Mouse (Mus musculus) kidney, adult 2 months (tissue): ENCODE measurements around the gene Yif1a. TPM values are rescaled to one million over a fixed set of nuclear protein-coding genes. Genes with fewer than 3 reads are reported as not detected.
A peak's percentile ranks its signal among the peaks of the same experiment; 100 is the strongest.

Experiments used
- DNase-seq: peaks from one replicate; pipeline ENCODE4 v3.0.0; 2021
- H3K27ac ChIP-seq: fragments of 200-500 bp; 2 replicates; pipeline ENCODE4 v1.5.1; 2012; ENCODE audit warnings: low read depth, low read length, control low read depth, inconsistent platforms; ENCODE audit not compliant: insufficient read depth
- H3K27me3 ChIP-seq: fragments of 200-500 bp; replicated peaks from 2 replicates; pipeline ENCODE4 v1.6.1; 2012; ENCODE audit warnings: mild to moderate bottlenecking, moderate library complexity, low read length, inconsistent platforms; ENCODE audit not compliant: control insufficient read depth, insufficient read depth
- H3K36me3 ChIP-seq: fragments of 200-500 bp; 2 replicates; pipeline ENCODE4 v1.6.1; 2012; ENCODE audit warnings: mild to moderate bottlenecking, moderate library complexity, low read length, inconsistent platforms; ENCODE audit not compliant: control insufficient read depth, insufficient read depth
- H3K4me1 ChIP-seq: fragments of 200-500 bp; 2 replicates; pipeline ENCODE4 v1.6.1; 2011; ENCODE audit warnings: low read length; ENCODE audit not compliant: control insufficient read depth, insufficient read depth
- H3K4me3 ChIP-seq: fragments of 200-500 bp; 2 replicates; pipeline ENCODE4 v1.5.1; 2011; ENCODE audit warnings: mild to moderate bottlenecking, low read depth, low read length, control low read depth; ENCODE audit not compliant: insufficient read depth
- CTCF ChIP-seq: fragments of 200-500 bp; conservative IDR thresholded peaks from 2 replicates; pipeline ENCODE4 v1.5.1; 2011; ENCODE audit warnings: low read depth, mild to moderate bottlenecking, control low read depth, low read length, moderate library complexity, mixed read lengths; ENCODE audit not compliant: insufficient read depth, insufficient read length
- POLR2A ChIP-seq: fragments of 200-500 bp; IDR thresholded peaks from one replicate; pipeline ENCODE4 v1.6.1; 2011; ENCODE audit warnings: low read depth, low read length, control low read depth
- WGBS: fragments of 180-500 bp; shearing (Covaris S2); methylation state at CpG from one replicate; pipeline ENCODE4 v1.1.7; 2018; 5-methylcytosine and 5-hydroxymethylcytosine counted together
- polyA plus RNA-seq: library from polyadenylated mRNA; depleted of rRNA; stranded (reverse); fragments of >200 nt; gene quantifications from 2 replicates; pipeline ENCODE4 v1.2.3, GENCODE M21; 2012; rRNA removed

Yif1a gene
- 258 and 297 TPM in 2 replicates for polyA plus RNA-seq

DNA sequence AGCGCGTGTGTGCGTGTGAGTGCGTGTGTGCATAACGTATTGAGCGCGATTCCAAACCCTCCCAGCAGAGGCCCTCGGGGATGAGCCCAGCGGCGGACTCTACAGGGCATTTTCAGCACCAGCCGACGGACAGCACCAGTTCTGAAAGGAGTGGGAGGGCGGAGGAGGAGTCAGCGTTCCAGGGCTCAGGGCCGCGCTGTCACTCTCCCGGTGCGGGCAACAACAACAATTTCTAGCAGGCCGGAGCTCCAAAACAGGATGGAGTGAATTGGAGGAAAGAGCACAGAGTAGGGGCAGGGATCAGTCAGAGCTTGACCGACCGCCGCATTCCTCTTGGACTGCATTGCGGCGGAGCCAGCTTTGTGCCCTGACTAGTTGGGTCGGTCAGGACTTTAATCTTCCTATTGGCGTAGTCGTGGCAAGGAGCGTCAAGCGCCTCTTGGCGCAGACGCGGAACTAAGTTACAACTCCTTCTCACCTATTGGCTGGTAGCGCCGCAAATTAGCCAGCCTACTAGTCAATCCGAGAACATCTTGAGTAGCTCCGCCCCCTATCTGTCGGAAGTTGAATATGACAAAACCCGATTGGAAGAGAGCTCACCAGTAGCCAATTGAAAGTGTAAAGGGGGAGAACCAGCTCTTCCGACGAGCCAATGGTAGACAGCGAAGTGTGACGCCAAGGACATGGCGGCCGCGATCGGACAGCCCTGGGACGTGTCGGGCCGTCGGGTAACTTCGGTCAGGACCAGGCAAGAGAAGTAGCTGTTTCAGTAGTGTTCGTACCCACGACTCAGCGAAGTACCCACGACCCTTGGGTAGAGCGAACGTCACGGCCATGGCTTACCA is at the start of gene Yif1a:
Gene Yif1a (plus strand): TSS at position 655 of the 845 bp plus-strand sequence.
- DNase-seq: peak; percentile 100
- peak within 1 kb of the TSS; percentile 84 for H3K4me3 ChIP-seq
- no peaks in the 10 kb centered on the region for H3K27me3 ChIP-seq
- no peaks in the 10 kb centered on the region for H3K36me3 ChIP-seq
- TF ChIP-seq CTCF (peak; percentile 57), POLR2A (peak; percentile 78)
- peak within 1 kb of the TSS; percentile 64 for H3K27ac ChIP-seq
- under 1% methylated on average over 58 of the region's 58 CpGs for WGBS
- H3K4me1 ChIP-seq: peaks cover 13% of the 10 kb centered on the region

DNA sequence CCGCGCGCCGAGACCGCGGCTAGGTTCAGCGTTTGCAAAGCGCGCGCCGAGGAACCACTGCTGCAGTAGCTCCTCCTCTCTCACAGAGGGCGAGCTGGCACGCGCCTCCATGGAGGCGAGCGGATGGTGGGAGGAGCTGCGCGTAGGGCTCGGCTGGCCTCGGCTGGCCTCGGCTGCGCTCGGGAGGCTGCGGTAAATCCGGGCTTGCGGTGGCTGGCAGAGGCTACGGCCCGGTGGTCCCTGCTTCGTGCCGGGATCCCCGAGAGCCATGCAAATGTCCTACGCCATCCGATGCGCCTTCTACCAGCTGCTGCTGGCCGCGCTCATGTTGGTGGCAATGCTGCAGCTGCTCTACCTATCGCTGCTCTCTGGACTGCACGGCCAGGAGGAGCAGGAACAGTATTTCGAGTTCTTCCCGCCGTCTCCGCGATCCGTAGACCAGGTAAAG is 49.6 kb upstream of the Yif1a start, which contains the start of the genes B4gat1 and AC124502.3:
Gene B4gat1 (plus strand): TSS at position 118 of the 448 bp plus-strand sequence.
Gene AC124502.3 (plus strand): TSS at position 183 of the 448 bp plus-strand sequence.
- DNase-seq: peak; percentile 92
- TF ChIP-seq POLR2A: no peak
- peak; percentile 40; the same call in 1 of the 2 replicates for TF ChIP-seq CTCF
- peaks cover 13% of the 10 kb centered on the region for H3K4me1 ChIP-seq
- H3K4me3 ChIP-seq: peak within 1 kb of the TSS; percentile 77
- H3K27me3 ChIP-seq: no peaks in the 10 kb centered on the region
- WGBS: under 1% methylated on average over 44 of the region's 44 CpGs
- H3K36me3 ChIP-seq: no peaks in the 10 kb centered on the region
- peak within 1 kb of the TSS; percentile 19; the same call in 1 of the 2 replicates for H3K27ac ChIP-seq

DNA sequence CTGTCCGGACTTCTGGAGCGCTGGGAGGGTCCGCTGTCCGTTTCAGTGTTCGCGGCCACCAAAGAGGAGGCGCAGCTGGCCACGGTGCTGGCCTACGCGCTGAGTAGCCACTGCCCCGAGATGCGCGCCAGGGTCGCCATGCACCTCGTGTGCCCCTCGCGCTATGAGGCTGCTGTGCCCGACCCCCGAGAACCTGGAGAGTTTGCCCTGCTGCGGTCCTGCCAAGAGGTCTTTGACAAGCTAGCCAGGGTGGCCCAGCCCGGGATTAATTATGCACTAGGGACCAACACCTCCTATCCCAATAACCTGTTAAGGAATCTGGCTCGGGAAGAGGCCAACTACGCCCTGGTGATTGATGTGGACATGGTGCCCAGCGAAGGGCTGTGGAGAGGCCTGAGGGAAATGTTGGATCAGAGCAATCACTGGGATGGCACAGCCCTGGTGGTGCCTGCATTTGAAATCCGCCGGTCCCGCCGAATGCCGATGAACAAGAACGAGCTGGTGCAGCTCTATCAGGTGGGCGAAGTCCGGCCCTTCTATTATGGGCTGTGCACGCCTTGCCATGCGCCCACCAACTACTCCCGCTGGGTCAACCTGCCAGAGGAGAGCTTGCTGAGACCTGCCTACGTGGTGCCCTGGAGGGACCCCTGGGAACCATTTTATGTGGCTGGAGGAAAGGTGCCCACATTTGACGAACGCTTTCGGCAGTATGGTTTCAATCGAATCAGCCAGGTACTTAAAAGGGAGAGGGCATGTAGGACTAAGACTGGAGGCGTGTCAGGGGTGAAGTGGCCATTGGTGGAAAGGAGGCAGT is 48.8 kb upstream of the Yif1a start:
- H3K27ac ChIP-seq: no peak overlapping the region; the same call in 1 of the 2 replicates
- TF ChIP-seq POLR2A: no peak
- no peak for TF ChIP-seq CTCF
- 7% methylated on average over 41 of the region's 41 CpGs for WGBS
- peak; percentile 54 for DNase-seq
- H3K4me1 ChIP-seq: peaks cover 13% of the 10 kb centered on the region
- H3K36me3 ChIP-seq: no peaks in the 10 kb centered on the region
- H3K4me3 ChIP-seq: peak overlapping the region; percentile 77
- no peaks in the 10 kb centered on the region for H3K27me3 ChIP-seq

- Histone ChIP-seq H3K36me3 (no peaks in the 10 kb centered on the region), H3K27ac (peak within 1 kb of the TSS; percentile 36; the same call in 1 of the 2 replicates), H3K4me3 (peak within 1 kb of the TSS; percentile 66), H3K27me3 (no peaks in the 10 kb centered on the region), H3K4me1 (peaks cover 13% of the 10 kb centered on the region)
- 3% methylated on average over 40 of the region's 40 CpGs for WGBS
- peak; percentile 96 for DNase-seq
- TF ChIP-seq POLR2A: no peak
- no peak for TF ChIP-seq CTCF
These were observed 47.3 kb upstream of the Yif1a start, which contains the start of gene Brms1 for GRCm38 (mm10) chr19:5040862-5041523. Gene Brms1, plus strand, starts transcription at chr19:5041354.

- Histone ChIP-seq H3K4me3 (peak overlapping the region; percentile 66), H3K36me3 (no peaks in the 10 kb centered on the region), H3K4me1 (peaks cover 13% of the 10 kb centered on the region), H3K27ac (no peak overlapping the region; the same call in 1 of the 2 replicates), H3K27me3 (no peaks in the 10 kb centered on the region)
- no peak for DNase-seq
- WGBS: 3% methylated on average over 16 of the region's 16 CpGs
- TF ChIP-seq POLR2A: no peak
- no peak for TF ChIP-seq CTCF
These were observed 46.8 kb upstream of the Yif1a start for GRCm38 (mm10) chr19:5041588-5041987.

- H3K36me3 ChIP-seq: no peaks in the 10 kb centered on the region
- peaks cover 4% of the 10 kb centered on the region; the same call in 1 of the 2 replicates for H3K4me1 ChIP-seq
- no peaks in the 10 kb centered on the region for H3K27me3 ChIP-seq
- TF ChIP-seq CTCF (no peak), POLR2A (no peak)
- no peak overlapping the region for H3K4me3 ChIP-seq
- no peak overlapping the region for H3K27ac ChIP-seq
- no peak for DNase-seq
- WGBS: 79% methylated on average over 4 of the region's 4 CpGs
These were observed 42.8 kb upstream of the Yif1a start for GRCm38 (mm10) chr19:5045531-5045930.
